Mouse (Mus musculus) fat pad, adult 2 months (tissue): ENCODE results near the gene Rfxank.

Experiments
- DNase-seq: peaks from one replicate; pipeline ENCODE4 v3.0.0-alpha.2; 2011; ENCODE audit warnings: low read depth, low spot score; ENCODE audit errors: extremely low read depth

Gene Rfxank

GRCm38 (mm10) chr8:70139026-70139857 is at the start of gene Rfxank, which contains the start of the genes Borcs8 and Mef2b:
Rfxank (minus strand) TSS chr8:70139154.
Borcs8 (plus strand) TSS chr8:70139499.
Mef2b (plus strand) TSS chr8:70139711.
- peak; percentile 83 for DNase-seq

DNA sequence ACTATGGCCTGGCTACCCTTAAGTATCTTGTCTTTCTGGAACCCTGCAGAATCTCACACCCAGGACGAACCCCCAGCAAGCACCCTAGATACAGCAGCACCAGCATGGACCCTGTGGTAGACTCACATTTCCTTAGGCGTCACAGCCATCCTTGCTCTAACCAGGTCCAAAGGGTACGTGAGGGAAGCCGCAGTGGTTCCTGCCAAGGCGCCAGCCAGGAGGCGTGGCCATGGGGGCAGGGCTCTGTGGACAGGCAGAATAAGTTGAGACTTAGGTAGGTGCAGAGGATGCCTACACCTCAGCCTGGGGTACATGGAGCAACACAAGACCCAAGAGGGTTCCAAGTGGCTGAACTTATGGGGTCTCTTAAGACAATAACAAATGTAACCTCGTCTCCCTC is 49.8 kb upstream of the Rfxank start:
- no peak for DNase-seq

GRCm38 (mm10) chr8:70183194-70183593 is 44.2 kb upstream of the Rfxank start:
- no peak for DNase-seq

DNA sequence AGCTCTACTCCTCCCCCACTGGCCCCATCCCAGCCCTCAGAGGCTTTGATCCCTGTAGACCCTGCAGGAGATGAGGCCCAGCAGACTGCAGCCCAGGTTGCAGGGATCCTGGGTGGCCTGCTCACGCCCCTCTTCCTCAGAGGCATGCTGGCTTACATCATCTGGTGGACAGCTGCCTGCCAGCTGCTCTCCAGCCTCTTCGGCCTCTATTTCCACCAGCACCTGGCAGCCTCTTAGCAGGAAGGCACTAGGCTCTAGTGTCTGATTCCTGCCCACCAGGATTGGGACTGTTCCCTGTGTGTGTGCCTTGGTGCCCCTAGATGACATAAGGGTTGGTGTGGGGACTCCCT is 42.9 kb upstream of the Rfxank start:
- no peak for DNase-seq

DNA sequence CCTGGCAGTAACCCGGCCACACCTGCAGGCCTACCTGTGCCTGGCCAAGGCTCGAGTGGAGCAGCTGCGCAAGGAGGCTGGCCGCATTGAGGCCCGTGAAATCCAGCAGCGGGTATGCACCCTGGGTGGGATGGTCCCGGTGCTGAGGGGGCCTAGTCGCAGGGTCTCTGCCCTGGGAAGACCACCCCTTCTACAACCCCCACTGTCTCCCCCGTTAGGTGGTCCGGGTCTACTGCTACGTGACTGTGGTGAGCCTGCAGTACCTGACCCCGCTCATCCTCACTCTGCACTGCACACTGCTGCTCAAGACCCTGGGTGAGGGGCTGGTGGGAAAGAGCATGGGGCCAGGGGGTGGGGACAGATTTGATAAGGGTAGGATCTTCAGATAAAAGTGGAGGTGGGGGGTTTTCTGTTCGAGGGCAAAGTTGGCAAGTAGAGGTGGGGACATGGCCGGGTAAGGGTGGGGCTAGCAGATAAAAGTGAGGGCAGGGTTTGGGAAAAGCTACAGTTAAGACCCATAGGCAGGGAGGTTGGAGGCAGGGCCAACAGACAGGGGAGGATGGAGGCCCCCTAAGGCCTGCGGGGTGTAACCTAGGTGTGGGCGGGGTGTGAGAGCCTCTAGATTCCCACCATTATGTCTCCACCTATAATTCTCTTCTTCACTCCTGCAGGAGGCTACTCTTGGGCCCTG is 42.4 kb upstream of the Rfxank start:
- DNase-seq = no peak

GRCm38 (mm10) chr8:70179082-70179481 is 40.1 kb upstream of the Rfxank start:
- DNase-seq = no peak

GRCm38 (mm10) chr8:70178231-70178630 is 39.3 kb upstream of the Rfxank start:
- no peak for DNase-seq

GRCm38 (mm10) chr8:70174079-70174478 is 35.1 kb upstream of the Rfxank start:
- no peak for DNase-seq

- no peak for DNase-seq
Observed at GRCm38 (mm10) chr8:70173320-70173719, 34.4 kb upstream of the Rfxank start.

GRCm38 (mm10) chr8:70172043-70172681 is 33.2 kb upstream of the Rfxank start, which contains the start of gene Tmem161a:
Tmem161a (plus strand) TSS chr8:70172356.
- peak; percentile 71 for DNase-seq

DNA sequence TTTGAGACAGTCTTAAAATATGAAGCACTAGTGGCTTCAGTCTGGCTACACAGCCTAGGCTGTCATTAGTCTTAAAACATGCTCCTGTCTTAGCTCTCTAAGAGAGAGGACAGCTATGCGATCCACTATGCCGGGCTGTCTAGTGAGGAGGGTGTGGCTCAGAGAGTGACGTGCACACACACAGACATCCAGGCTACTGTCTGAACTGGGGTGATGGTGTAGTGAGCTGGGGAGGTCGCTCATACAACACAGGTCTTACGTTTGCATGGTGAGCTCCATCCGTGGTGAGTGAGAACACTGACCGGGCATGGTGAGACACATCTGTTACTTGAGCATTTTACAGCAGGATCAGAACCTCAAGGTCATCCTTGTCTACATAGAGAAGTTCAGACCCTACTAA is 32.3 kb upstream of the Rfxank start:
- DNase-seq = no peak

GRCm38 (mm10) chr8:70170748-70171147 is 31.8 kb upstream of the Rfxank start:
- no peak for DNase-seq

DNA sequence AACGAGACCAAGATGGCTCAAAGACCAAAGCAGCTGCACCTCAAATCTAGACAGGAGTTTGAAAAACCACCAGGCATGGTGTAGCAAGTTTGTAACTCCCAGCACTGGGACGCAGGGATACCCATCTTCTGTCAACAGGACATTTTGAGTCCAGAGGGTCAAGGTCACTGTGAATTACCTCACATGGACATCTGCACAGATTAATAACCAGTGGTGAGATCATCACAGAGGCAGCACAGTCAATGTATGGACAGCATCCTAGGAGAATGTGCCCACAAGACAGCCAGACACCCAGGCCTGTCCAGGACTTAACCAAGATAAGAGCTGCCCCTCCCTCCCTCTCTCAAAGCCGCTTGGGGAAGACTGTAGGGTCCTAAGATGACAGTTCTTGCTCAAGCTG is 31.2 kb upstream of the Rfxank start:
- no peak for DNase-seq

DNA sequence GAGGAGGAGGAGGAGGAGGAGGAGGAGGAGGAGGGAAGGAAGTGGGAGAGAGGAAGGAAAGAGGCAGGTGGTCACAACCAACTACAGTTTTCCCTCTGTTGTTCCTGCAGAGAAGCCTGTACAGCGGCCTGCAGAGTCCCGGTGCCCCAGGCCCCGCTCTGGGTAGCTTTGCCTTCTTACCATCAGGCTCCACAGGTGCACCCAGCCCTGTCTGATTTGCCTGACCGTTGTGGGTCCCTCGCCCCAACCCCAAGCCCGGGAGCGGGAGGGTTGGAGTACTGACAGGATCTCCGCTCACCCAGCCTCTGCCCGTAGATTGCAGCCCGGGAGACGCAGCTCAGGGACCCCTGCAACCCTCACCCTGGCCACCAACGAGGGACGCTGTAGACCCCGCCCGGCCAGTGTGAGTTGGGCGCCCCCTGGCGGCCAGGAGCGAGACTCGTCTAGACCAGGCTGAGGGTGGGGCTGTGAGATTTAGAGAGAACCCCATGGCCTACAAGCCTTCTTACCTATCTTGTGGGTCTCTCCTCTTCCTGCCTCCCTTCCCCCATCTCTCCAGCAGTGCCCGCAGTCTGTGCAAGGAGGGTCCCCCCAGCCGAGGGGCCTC is 27.7 kb upstream of the Rfxank start:
- DNase-seq = no peak

GRCm38 (mm10) chr8:70163316-70163715 is 24.4 kb upstream of the Rfxank start:
- DNase-seq = no peak

DNA sequence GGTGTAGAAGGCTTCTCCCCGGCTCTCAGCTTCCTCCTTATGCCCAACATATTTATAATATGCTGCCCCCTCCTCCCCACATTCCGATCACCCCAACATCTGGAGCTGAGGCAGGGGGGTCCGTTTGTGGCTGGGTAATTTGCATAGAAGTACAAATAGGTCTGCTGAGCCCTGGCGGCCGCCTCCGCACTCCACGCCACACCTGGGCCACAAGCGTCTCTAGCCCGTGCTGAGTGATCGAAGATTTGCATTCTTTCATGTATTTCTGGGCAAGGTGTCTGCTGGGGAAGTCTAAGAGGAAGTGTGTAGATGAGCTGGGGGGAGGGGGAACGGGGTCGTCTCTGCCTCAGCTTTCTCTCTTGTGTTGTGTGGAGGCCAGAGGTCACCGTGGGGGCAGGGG is 21.1 kb upstream of the Rfxank start:
- DNase-seq = no peak

- no peak for DNase-seq
Observed at GRCm38 (mm10) chr8:70159211-70159610, 20.3 kb upstream of the Rfxank start.

GRCm38 (mm10) chr8:70158069-70158853 is 19.3 kb upstream of the Rfxank start:
- no peak for DNase-seq

DNA sequence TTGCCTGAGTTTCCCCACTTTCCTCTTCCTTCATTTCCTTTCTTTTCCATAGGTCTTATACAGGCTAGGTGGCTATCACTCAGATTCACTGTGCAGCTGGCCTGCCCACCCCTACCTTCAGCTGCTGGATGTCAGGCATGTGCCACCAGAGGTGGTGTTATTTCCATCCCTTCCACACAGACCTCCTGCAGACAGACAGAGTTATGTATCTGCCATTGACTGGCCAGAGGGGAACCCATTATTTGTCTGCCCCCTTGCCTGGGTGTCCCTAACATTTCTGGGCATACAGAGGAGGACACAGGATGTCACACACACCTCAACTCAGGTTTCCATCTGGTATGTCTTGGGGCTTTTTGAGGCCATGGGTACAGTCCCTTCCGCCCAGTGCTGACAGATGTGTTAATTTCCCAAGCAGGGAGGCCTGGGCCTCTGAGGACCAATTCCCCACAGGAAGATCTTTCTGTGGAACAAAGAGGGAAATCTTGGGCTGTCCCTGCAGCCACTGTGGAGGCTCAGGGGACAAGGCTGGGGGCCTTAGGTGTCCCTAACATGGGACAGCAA is 18.4 kb upstream of the Rfxank start:
- no peak for DNase-seq

GRCm38 (mm10) chr8:70152537-70153257 is 13.7 kb upstream of the Rfxank start:
- no peak for DNase-seq
